Mouse (Mus musculus) layer of hippocampus, adult 8-10 months (tissue): ENCODE data around the gene Syn1. TPM values are rescaled to one million over a fixed set of nuclear protein-coding genes. Genes with fewer than 3 reads are reported as not detected.

Source experiments
- DNase-seq, 2 experiments: peaks; one replicate each; pipeline ENCODE4 v3.0.0; 2022; ENCODE audit warnings: low spot score in 2 of 2
- total RNA-seq, 4 experiments: library from RNA; stranded (reverse); gene quantifications; 2 replicates each; pipeline ENCODE4 v1.2.4; 2022

Syn1 gene
- total RNA-seq = 100 to 1,000 TPM; 376 to 409 (median 395) TPM

DNA sequence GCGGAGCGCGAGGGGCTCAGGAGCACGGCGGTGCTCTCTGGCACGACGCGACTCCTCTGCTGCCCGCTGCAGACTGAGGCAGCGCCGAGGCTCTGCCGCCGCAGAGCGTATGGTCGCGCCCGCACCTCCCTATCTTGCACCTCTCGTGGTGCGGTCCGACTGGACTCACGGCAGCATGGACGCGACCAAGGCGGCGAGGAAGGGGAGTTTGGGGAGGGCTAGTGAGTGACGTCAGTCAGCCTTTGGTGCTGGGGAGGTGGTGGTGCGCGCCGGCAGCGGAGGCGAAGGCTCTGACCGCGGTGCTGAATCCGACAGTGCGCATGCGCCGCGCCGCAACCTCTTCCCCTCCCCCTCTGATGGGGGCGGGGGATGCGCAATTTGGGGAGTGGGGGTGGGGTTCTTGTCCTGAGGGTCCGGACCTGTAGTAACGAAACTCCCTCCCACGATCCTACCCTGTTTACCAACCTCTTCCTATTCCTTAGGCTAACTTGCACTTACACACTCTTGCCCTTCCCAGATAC lies at the start of gene Syn1:
TSS of gene Syn1 (minus strand) at position 161 of the 521 bp plus-strand sequence.
- peak; percentile 83 to 84 for DNase-seq

DNA sequence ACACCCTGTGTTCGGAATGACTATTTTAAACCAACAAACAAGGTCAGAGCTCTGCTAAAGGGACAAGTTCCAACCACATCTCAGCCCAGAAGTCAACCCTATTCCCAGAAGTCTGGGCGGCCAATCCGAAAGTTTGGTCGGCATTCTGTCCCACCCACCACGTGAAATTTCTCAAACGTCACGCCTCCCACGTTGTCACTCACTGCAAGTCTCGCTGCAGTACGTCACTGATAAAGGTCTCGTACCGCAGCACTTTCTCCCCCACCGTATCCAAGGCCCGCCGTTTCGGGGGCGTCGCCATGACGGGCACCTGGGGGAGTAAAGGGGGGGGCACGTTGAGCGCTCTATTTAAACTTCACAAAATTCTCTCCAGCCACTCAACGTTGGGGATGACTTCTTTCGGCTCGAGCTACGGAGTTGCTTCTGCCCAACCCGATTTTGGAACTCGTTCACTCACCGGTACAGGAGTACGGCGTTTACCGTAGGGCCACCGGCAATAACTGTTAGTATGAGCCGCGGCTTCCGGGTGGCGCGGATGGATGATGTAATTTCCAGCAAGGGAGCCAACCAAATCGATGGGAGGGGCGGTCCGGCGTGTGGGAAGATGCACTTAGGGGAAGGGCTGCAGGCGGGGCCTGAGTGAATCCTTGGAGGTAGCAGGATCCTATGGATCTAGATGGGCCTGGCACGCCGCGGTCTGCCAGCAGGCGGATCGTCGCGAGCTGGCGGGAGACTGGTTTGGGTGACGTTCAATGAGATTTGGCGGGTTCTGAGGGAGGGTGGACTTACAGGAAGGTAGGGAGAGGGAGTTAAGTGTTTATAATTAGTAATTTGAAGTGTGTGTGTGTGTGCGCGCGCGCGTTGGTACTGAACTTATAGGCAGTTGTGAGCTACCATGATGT lies 40.9 kb upstream of the Syn1 start, which contains the start of gene Uxt:
TSS of gene Uxt (minus strand) at position 541 of the 902 bp plus-strand sequence.
- peak; percentile 84 to 85 for DNase-seq

DNA sequence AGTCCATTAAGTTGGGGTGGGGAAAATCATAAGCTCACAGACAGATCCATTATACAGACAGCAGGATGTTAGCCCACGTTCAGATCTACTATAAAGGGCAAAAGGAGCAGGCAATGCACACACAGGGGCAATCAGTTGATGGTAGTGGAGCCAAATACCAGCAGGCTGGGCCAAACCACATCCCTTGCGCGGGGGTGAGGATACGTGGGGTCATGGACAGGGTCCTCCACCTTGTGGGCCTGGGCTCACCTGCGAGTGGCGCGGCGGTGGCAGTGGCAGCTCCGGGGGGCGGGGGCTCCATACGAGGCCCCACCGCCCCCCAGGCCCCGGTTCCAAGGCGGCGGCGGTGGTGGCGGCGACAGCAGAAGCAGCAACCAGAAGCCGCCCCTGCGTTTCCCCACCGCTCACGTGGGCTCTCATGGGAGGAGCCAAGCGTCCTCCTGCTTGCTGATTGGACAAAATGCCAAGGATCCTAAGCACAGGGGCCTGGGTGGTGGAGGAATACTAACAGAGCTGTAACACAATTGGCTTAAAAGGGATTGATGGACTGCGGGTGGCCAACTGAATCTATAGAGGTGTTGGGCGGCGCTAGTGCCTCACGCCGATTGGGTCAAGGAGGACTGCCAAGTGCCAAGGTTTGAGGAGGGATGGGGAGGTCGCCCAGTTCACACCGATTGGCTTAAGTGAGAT lies 29.5 kb upstream of the Syn1 start, which contains the start of gene Elk1:
TSS of gene Elk1 (minus strand) at position 418 of the 690 bp plus-strand sequence.
- peak; percentile 80 to 92 for DNase-seq

DNA sequence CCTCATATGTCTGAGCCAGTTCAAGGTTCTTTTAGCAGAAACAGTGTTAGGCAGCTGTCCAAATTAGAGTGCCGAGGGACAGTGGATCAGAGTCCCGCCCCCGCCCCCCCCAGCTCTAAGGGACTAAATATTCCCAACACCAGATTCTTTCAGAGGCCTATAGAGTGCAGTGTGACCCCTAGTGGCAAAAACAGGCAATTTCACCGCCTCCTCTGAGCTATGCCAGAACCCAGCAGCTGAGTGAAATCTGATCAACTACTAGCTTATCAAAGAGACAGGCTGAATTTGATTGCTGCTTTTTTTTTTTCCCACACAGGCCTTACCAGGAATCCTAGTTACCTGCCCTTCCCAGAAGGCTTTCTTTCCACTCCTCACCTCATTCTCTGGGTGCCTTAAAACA lies 25.3 kb upstream of the Syn1 start:
- peak in 1 of 2 experiments; percentile 68 for DNase-seq

DNA sequence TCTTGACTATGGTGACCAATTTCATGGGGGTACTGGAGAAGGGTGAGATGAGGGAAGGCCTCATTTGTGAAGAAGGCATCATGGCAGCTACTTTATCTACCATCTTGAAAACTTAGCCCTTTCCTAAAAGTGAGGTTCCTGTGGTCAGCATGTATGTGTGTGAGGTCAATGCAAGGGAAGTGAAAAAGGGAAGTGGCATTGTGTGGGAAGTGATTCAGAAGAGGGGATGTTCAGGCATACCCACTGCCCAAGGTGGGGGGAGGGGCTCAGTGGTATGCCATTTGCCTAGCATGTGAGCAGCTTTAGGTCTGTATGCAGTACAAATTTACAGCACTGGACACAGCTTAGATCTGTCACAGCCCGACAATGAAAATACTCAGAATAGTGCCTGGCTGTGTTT lies 11.2 kb upstream of the Syn1 start:
- DNase-seq = no peak

DNA sequence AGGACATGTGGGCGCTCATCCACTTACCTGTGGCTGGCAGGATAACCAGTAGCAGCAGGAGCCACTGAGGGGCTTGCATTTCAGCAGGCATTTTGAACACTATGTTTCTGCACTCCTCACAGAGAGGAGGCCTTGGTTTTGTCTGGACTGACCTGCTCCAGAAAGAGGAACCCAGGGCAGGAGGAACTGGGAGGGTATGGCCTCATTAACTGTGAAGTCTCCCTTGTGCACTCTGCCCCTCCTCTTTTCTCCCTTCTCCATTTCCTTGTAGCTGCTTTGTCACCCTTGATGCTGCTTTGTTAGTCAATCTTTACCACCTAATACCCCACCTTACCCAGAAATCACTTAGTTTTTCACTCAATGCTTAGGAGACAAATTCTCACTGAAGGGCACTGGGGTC lies 10.6 kb upstream of the Syn1 start, which contains the start of gene Cfp:
TSS of gene Cfp (minus strand) at position 192 of the 400 bp plus-strand sequence.
- no peak for DNase-seq

DNA sequence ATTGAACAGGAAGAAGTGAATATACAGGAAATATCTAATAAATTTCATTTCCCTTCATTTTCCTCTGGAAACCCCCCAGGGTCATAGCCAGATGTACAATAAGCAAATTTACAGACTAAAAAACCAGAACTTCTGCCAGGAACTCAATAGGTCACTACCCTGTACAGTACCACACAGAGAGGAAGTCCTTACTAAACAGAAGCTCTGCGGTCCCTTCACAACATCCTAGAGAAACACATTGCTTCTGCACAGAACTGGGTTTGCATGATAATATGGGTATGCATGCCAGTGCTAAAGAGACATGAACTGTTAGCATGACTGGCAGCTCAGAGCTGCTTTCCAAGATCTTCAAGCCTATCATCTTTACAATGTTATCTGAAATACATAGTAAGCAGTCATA lies 9.1 kb upstream of the Syn1 start:
- no peak for DNase-seq

DNA sequence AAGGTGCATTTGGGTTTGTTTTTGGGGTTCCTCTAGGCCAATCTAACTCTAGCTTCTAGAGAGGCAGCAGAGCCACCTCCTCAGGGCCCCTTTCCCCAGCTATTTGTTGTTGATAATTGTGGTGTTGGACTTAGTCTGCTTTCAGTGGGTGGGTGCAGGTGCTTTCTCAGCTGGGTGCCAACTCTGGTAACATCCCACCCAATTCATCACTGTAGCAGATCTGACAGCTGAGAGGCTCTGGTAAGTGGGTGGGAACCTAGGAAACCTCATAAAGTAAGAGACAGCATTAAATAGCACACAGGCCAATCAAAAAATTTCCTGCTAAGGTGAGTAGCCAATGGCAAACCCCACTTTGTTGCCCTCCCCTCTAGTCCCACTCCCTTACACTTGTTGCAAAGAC lies 4.2 kb upstream of the Syn1 start:
- no peak for DNase-seq

DNA sequence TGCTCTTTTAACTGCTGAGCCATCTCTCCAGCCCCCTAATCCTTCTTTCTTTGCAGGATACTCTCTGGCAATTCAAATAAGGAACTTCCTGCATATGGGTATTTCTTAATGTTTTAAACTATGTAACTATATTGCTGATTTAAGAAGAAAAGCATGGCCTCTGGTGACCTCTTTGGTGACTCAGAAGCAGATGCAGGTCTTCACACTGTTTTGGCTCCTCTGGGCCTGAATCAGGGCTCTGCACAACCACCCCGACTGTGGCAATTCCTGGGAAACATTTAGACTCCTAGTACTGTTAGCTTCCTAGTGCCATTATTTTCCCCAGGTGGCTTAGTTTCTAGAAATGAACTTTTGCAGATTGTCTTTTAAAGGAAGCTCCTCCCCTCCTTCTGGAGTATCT lies 2.7 kb upstream of the Syn1 start:
- DNase-seq = no peak

DNA sequence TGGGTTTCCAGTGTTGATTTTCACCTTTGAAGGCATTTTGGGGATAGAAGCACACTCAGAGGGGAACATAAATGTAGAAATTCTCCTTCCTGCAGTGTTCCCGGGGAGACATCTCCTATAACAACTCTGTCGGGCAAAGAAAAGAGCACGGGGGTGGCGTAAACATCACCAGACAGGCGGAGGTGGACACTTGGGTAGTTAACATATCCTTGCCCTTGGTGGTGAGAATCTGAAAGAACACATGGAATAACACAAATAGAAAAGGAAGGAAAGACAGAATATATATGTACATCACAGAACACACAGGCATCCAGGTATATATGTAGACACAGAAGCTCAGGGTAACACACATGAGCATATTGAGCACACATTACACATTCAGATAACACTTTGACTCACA lies 562 bp upstream of the Syn1 start:
- DNase-seq = no peak

DNA sequence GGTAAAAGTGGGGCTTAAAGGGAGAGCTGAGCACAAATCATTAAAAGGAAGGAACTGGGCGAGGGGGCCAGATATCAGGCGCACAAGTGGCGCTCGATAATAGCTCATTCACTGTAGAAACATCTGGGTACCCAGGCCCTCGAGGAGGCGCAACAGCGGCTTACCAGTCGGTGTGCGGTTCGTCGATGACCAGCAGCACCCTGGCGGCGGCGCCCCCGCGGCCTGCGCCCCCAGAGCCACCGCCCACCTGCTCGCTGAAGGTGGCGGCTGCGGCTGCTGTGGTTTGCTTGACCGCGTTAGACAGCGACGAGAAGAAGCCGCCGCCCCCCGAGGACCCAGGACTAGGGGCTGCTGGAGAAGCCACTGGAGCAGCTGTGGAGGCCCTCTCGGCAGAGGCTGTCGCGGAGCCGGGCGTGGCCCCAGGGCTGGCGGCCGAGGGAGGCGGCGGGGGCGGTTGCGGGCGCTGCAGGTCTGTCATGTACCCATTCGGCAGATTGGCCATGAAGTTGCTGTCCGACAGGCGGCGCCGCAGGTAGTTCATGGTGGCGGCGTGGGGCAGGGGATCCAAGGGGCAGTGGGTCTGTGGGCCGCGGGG lies 458 bp downstream of the Syn1 start:
- no peak for DNase-seq

DNA sequence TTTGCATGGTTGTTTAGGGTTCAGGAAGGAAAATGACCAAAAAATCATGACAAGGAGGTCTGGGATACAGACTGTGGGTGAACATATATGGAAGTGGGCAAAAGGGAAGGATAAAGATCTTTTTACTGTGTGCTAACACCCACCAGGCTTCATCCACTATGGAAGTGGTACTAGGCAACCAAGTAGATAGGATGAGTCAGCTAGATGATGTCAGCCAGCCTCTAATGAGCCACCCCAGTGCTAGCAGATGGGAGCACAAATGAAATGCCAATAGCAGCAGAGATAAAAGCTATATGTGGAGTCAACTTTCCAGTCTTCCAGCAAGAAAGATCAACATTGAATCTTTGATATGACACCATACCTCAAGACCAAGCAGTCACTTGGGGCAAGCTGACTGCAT lies 5.7 kb downstream of the Syn1 start:
- DNase-seq = peak; percentile 27 to 42

DNA sequence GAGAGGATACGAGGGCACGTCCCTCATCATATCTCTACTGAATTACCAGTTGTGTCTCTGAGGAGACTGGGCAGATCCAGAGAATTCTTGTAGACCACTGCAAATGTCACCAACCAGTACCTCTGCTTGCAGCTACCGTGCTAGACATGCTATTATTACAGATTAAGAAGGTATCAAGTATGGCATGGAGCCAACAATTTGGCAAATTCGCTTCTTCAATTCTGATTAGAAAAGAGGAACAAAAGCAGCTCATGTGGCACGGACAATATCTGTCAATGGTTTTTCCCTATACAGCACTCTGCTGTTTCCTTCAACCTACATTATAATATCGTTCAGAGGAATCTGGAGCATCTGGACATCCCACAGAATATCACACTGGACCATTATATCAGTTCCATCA lies 7.1 kb downstream of the Syn1 start:
- no peak for DNase-seq

DNA sequence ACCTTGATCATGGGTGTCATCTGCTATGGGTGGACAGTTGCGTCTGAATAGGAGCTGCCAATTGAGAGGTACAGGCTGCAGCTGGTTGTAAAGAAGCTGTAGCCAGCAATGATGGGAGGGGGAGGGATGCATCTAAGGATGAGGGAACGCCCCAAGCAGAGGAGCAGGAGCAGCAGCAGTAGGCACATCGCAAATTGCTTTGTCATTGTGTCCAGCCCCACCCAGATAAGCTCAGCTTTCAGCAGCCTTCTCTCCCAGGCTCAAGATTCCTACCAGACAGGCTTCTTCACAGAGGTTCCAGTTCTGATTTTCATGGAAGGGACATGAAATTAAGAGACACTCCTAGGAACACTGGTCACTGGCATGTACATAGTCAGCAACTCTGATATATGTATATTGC lies 10.7 kb downstream of the Syn1 start:
- no peak for DNase-seq

DNA sequence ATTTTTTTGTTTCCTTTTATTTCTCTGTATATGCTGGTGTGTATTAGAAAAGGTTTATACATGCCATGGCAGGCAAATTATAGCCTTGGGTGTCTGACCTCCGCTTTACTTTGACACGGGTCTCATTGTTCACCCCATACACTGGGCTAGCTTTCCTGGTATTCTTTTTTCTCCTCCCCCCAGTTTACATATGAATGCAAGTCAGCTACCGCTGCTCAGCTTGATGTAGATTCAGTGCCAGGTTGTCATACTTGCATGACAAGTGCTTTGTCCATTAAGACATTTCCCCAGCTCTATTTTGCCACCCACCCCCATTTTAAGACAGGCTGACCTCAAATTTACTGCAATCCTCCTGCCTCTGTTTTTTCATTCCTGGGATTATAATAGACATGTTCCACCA lies 45.6 kb downstream of the Syn1 start:
- DNase-seq = no peak

DNA sequence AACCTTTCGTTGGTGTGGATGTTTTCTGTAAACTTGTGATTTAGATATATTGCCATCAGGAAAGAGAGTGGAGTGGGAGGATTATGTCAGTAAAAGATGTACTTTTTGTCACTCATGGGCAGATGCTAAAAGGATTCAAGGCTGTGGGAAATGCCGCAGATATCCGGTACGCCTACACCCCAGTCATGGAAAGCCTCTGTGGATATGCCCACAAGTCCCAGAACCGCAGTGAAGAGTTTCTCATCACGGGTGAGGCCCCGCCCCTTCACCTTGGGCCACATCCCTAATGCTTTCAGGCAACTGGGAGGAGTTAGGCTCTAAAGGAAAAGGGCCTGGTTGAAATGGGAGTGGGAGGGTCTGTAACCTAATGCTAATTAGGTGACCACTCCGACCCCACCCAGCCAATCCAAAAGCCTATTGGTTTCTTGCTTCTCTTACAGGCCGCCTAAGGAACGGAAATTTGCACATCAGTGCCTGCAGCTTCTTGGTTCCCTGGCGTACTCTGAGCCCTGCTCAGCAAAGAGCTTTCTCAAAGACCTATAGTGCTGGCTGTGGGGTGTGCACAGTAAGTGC lies 47.8 kb downstream of the Syn1 start:
- DNase-seq = no peak

DNA sequence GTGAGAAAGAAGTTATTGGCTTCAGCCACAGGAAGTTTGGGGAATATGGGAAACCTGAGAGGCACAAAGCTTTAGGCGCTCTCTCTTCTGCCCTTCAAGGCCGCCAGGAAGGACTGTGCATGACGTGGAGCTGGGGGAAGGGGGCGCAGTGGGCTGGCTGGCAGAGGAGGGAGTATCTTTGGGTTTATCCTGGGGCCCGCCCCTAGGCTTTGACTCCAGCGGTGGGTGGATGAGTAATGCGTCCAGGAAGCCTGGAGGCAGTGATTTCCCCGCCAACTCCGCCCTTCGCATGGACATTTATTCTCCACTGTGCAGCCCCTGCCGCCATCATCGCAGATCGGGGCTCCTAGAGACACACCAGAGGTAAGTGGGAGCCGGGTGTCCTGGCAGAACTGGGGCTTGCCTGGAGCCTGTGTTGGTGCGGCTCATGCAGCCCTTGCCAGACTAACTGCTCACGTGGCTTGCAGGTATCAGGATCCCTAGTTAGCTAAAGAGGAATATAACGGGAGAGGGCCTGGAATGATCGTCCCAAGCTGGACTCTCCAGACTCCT lies 50.8 kb downstream of the Syn1 start, which contains the start of gene Timp1:
TSS of gene Timp1 (plus strand) at position 205 of the 552 bp plus-strand sequence.
- DNase-seq = no peak

DNA sequence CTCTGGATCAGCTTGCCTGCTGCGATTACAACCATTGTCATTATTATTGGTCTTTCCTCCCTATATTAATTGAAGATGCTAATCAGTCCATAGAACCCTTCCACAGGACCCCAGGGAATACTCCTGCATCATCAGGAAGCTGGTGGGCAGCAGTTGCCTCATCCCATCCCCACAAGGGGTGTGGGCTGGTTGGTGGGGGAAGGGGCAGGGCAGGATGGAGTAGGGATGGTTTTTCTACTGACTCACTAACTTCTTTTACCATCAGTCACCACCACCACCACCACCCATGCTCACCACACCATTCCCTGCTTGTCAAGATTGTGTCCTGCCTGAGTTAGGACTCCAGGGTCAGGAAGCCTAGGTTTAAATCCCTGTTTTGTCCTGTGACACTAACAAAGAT lies 51.6 kb downstream of the Syn1 start:
- DNase-seq = no peak

DNA sequence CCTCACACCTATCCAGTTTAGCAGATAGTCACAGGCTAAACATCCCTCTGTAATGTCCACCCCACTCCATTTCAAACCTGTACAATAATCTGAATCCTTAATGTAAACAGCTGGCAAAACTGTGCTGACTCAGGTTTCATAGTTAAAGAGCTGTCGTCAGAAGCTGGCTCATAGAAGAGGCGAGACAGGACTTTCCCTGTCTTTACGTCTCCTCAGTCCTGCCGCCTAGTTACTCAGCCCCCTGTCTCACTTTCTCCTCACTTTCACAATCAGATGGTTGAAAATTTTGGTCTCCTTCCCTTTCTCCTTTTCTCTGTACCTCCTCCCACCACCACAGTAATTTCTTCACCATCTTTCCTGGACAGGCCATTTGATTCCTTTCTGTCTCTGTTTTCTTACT lies 52.7 kb downstream of the Syn1 start:
- no peak for DNase-seq

DNA sequence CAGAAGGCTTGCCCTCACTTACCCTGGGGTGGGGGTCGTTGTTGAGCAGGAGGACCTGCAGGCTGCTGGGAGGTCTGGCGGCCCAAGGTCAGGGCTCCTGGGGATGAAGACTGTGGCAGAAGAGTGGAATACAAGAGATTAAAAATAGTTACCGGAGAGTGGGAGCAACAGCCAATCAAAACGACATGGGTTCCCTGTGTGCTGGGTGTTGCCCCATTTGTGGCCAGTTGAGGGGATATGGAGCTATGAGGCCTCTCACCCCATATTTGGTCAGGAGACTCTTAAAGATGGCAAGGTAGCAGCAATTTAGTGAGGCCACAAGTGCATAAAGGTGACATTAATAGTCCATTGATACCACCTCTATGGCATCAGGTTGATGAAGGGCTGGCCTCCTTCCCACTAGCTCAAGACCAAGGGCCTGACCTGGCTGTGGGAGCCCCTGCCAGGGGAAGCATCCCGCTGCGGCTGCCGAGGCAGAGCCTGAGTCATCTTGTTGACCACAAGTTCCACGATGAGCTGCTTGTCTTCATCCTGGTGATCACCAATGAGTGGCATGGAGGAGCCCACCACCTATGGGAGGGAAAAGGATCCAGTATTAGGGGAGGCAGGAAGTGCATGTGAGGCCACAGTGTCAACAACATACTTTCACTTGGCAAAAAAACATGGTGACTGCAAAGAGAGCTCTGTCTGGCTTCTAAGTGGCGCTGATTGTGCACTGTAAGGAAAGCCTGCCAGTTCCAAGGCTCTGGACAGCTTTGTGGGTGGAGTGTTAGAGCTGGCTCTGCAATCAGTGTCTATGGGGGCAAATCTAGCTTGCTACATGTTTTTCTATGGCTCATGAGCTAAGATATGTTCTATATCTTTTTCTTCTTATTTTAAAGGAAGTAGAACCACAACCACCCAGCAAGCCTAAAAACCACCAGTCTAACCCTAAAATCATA lies 57.4 kb downstream of the Syn1 start:
- no peak for DNase-seq
